Mouse (Mus musculus) lung, postnatal 25 days (tissue): ENCODE measurements around the gene Ncam2.
"Not testable (repeated sequence)": the region's sequence is repeated elsewhere in the genome, so short reads cannot be mapped to it uniquely, and the experiment has no call there.

Experiments
- DNase-seq: peaks from one replicate; pipeline ENCODE4 v3.0.0; 2022; ENCODE audit warnings: low spot score

Ncam2 gene

DNA sequence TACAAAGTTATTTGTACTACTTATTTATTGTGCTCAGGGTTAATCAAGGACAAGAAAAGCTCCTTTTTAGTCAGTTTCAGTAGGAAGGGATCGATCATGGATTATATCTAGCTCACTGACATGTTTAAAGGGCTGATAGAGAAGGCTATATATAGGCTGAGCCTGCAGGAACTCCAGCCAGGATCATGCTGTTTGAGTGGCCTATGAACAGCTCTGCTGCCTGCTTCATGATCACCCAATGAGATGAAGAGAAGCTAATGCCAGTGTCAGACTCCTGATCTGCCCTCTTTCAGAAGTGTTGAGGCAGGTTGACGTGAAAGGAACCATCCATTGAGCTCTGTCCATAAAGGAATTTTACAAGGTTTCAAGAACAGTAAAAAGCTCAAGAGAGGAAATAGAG is 103.3 kb downstream of the Ncam2 start:
- no peak for DNase-seq

DNA sequence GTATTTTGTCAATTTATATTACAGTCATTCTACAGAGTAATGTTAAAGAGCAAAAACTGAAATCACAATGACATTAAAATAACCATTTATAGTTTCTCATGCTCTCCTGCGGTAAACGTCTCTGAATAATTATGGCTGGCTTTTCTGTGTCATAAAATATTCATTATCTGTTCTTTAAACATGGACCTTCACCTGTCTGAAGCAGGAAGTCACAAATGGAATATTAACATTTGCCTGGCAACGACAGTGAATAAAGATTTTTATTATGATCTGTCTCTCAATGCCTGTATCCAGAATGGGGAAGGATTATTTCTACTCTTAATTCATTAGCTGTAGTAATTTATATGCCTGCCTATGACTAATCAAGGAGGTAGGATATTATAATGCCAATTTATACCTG is 108.7 kb downstream of the Ncam2 start:
- DNase-seq, result no peak

GRCm38 (mm10) chr16:81319037-81319436 is 118.5 kb downstream of the Ncam2 start:
- no peak for DNase-seq

- no peak for DNase-seq
These were observed 130.0 kb downstream of the Ncam2 start for GRCm38 (mm10) chr16:81330539-81330938.

DNA sequence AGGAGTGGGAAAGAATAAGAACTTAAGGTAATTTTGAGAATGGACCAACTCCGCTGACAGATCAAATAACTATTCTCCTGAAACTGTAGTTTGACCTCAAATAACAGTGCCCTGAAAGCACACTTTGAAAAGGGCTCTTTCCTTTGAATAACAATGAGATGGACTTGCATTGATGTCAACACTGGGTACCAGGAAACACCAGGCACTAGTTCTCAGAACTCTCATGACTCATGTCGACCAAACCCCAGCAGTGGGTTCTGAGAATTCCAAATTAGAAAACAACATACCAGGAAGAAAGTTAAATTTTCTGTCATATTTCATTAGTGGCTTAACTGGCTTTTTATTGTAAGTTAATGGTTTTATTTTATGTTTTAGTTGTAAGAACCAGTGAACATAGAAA is 165.4 kb downstream of the Ncam2 start:
- DNase-seq, result no peak

GRCm38 (mm10) chr16:81374234-81374633 is 173.7 kb downstream of the Ncam2 start:
- DNase-seq, result no peak

- DNase-seq, result no peak
These were observed 179.9 kb downstream of the Ncam2 start for GRCm38 (mm10) chr16:81380434-81380833.

DNA sequence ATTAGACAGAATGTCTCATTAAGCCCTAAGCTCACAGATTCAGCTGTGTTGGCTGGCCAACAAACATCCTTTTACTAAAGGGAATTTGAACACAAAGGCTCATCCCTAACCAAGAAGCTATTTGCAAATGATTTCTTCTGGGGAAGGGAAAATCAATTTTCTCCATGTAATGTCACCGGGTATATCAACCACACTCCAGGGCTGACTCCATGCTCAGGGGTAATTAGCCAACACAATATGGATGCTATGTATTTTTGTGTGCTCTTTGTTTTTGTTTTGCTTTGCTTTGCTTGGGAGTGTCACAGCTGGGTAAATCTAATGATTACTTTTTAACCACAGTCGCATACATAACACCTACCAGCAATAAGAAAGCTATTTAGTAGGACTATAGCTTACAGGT is 188.1 kb downstream of the Ncam2 start:
- no peak for DNase-seq

DNA sequence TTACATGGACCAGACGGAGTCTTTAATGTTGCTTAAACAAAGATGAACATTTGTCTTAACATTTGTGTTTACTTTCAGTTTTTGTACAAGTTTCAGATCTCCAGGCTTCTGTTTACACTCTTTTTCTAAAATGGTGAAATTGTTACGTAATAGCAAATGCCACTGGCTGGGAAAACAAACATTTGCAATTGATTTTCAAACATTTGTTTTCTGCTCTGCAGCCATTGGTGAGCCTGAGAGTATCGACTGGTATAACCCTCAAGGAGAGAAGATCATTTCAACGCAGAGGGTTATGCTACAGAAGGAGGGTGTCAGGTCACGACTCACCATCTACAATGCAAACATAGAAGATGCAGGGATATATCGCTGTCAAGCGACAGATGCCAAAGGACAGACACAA is 234.1 kb downstream of the Ncam2 start:
- no peak for DNase-seq

DNA sequence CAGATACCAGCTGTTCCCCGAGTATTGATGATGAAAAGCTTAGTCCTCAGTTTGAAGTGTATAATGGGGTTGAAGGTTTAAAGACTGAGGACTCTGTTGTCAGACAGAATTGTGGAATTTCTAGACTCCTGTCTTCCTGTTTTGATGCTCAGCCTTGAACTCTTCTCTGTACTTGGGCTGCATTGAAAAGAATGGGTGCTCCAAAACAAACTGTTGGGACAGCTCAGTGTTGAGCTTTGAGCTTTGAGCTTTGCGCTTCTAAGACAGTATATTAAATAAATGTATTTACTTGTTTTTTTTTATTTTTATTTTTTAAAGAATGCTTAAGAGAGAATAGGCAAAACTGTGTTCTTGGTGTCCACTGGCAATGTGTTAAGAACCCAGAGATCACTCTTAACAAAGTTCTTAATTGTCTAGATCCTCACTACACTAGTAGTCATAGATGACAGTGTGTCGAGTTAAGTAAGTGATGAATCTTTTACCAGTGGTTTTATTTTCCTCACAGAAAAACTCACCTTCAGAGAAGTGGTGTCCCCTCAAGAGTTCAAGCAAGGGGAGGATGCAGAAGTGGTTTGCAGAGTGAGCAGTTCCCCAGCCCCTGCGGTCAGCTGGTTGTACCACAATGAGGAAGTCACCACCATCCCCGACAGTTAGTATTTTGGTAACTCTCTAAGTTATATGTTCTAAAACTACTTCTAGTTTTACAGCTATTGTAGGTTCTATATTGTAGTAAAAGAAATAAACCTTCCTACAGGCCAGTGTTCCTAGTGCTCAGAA is 236.8 kb downstream of the Ncam2 start:
- peak; percentile 16 for DNase-seq

- no peak for DNase-seq
These were observed 237.4 kb downstream of the Ncam2 start for GRCm38 (mm10) chr16:81437868-81438249.

DNA sequence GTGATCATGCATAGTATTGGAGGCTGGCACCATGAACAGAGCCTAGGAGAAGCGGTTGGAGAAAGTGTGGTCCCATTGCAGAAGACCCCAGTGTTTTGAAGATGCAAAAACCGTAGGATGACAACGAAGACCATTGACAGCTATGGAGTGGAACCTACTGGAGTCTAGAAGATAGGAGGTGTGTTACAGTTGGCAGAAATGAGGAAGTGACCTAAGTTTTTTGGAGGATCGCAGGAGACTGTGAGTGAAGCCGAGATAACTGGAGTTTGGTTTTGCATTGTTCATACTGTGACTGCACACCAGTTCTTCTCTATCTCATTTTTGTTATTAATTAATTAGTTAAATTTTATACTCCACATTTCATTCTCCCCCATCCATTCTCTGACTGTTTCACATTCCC is 250.4 kb downstream of the Ncam2 start:
- DNase-seq, result no peak

- DNase-seq, result no peak
These were observed 252.5 kb downstream of the Ncam2 start for GRCm38 (mm10) chr16:81452988-81453387.

GRCm38 (mm10) chr16:81454472-81454871 is 254.0 kb downstream of the Ncam2 start:
- no peak for DNase-seq

DNA sequence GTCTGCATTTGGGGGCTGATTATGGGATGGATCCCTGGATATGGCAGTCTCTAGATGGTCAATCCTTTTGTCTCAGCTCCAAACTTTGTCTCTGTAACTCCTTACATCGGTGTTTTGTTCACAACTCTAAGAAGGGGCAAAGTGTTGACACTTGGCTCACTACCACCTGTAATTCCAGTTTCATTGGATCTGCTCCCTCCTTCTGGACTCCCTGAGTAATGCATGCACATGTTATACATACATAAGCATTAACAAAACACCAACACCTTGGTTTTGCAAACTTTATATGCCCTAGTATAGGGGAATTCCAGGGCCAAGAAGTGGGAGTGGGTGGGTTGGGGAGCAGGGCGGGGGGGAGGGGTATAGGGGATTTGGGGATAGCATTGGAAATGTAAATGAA is 262.2 kb downstream of the Ncam2 start:
- not testable (repeated sequence) for DNase-seq

DNA sequence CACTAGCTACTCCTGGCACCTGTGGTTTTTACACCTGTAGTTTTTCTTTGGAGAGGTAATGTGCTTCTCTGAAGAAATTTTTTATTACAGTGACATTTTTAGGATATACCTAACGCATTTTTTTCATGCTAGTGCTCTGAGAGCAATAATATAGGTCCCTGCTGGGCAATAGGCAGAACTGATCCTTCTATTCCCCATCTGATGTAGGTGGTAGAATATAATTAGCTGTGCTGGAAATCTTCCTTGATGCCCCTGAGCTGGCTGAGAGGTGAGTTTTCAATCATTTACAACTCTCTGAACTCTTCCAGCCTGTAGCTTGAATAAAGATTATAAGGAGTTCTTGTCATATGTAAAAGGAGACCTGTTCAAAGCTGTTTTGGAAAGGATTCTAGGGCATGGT is 272.4 kb downstream of the Ncam2 start:
- DNase-seq, result no peak

DNA sequence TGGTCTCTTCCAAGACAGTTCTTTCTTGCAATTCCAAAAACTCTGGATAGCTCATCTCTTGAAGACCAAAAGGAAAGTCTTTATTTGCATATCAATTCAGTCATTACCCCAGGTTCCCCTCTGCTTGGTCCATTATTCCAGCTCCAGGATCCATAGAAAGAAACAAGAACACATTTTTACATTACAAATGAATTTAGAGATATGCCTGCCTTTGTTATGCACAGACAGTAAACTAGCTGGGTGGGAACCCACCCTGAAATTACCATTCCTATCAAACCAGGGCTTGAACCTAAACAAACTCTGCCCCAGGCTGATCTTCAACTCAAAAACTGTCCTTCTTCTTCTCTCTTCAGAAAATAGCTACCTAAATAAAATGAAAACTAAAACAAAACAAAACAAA is 280.6 kb downstream of the Ncam2 start:
- DNase-seq, result no peak

DNA sequence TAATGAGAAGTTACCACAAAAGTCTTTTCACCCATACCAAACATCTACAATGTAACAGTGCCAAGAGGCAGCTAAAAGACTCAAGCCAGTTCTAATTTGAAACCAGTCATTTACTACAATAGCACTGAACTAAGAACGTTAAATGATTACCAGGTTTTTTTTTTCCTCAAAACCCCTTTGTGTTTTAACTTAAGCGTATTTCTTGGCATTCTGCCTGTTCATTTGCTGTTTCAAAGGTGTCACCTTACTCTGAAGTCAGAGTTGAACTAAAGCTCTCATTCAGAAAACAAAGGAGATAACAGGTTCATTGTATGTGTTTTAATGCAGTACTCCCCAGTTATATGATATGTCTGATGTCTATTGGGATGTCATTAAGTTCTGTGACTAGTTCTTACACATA is 295.6 kb downstream of the Ncam2 start:
- no peak for DNase-seq

- no peak for DNase-seq
These were observed 302.1 kb downstream of the Ncam2 start for GRCm38 (mm10) chr16:81502578-81502977.

GRCm38 (mm10) chr16:81536230-81536629 is 335.7 kb downstream of the Ncam2 start:
- no peak for DNase-seq

DNA sequence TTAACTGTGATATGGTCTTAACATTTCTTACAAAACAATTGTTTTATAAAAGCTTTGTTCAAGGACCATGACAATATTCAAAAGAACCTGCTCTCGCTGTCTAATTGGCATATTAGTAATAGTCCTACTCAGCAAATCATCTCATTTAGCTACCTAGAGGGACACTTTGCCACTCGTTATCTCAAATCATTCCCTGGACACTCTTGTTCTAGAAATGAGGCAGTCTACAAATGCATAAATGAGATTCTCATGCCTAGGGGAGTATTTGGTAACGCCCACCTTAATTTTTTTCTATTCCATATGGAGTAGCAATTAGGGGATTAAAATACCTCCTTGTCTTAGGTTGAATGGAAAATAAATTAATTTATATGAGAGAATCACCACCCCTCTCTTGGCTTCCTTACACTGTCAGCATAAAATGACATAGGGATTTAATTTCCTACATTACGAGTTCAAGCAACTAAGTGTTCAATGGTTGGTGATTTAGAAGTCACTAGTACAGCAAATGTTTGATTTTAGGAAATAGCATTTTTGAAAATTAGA is 387.1 kb downstream of the Ncam2 start:
- DNase-seq, result no peak

DNA sequence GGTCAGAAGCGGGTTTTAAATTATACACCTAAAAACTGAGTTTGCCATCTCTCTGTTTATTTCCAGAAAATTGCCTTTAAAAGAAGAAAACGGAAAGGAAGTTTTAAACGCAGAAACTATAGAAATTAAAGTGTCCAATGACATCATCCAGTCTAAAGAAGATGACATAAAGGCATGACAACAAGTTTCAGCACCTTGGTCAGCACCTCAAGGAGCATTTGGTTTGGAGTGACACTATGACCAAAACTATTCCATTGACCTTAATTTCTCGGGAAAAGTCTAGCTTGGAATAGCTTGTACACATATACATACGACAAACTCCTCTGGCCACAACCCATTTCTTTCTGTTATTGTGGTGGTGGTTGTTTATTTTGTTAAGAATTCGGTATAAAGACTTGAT is 422.8 kb downstream of the Ncam2 start:
- DNase-seq, result no peak

GRCm38 (mm10) chr16:81623776-81624175 is 423.3 kb downstream of the Ncam2 start:
- DNase-seq, result no peak

DNA sequence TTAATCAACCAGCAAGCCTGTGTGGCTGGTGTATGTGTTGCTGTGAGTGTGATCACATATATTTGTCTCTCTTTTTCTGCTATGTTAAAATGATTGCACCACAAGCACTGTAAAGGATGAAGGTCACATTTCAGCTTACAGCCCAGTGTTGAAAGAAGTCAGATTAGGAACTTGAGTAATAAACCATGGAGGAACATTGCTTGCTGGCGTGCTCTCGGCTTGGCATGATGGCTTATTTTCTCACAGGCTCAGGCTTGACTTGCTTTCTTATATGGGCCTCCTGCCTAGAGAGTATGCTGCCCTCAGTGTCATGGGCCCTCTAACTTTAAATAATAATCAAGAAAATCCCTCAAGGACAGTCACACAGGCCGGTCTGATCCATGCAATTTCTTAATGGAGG is 449.8 kb downstream of the Ncam2 start:
- no peak for DNase-seq
